Mouse (Mus musculus): Measurements from ENCODE around the gene Sp100. TPM values are rescaled to one million over a fixed set of nuclear protein-coding genes. Genes with fewer than 3 reads are reported as not detected.
"Not testable (repeated sequence)": the region's sequence is repeated elsewhere in the genome, so short reads cannot be mapped to it uniquely, and the experiment has no call there.

Sp100 gene
- total RNA-seq (2014; rRNA removed) (2.2 TPM in 1 of 2 replicates, not detected in the other), polyA plus RNA-seq (2015; fragmentation: Nextera tagmentation; extraction: Ambion mirVana) (0.87 and 1.1 TPM in 2 replicates)

GRCm38 (mm10) chr1:85649881-85650280 is at the start of gene Sp100:
Sp100 (plus strand) TSS chr1:85649988.
- H3K36me3 ChIP-seq (ENCODE audit: insufficient read depth, low read length); H3K4me1 ChIP-seq (ENCODE audit: insufficient read depth, low read length); DNase-seq (ENCODE audit: low spot score); H3K9me3 ChIP-seq (ENCODE audit: low read length); H3K9ac ChIP-seq (replicated peaks; ENCODE audit: low read length, poor library complexity, severe bottlenecking); ATAC-seq (ENCODE audit: low FRiP score); H3K27ac ChIP-seq (ENCODE audit: low read depth, low read length); H3K4me3 ChIP-seq (ENCODE audit: low read depth, low read length); H3K4me2 ChIP-seq (ENCODE audit: low read depth, low read length, poor library complexity, severe bottlenecking); H3K27me3 ChIP-seq (ENCODE audit: insufficient read depth, low read length): not testable (repeated sequence)
- WGBS: 83% methylated on average over 5 of the region's 6 CpGs

GRCm38 (mm10) chr1:85600078-85600477 is 49.7 kb upstream of the Sp100 start, which contains the start of gene Sp140:
Sp140 (plus strand) TSS chr1:85600378.
- H3K9me3 ChIP-seq (ENCODE audit: low read length); H3K9ac ChIP-seq (replicated peaks; ENCODE audit: low read length, poor library complexity, severe bottlenecking); H3K27me3 ChIP-seq (ENCODE audit: insufficient read depth, low read length); H3K4me2 ChIP-seq (ENCODE audit: low read depth, low read length, poor library complexity, severe bottlenecking); H3K4me1 ChIP-seq (ENCODE audit: insufficient read depth, low read length); H3K27ac ChIP-seq (ENCODE audit: low read depth, low read length); DNase-seq (ENCODE audit: low spot score); ATAC-seq (ENCODE audit: low FRiP score); H3K4me3 ChIP-seq (ENCODE audit: low read depth, low read length); H3K36me3 ChIP-seq (ENCODE audit: insufficient read depth, low read length): not testable (repeated sequence)
- WGBS: no CpG with 5 or more reads among the region's 5 CpGs

DNA sequence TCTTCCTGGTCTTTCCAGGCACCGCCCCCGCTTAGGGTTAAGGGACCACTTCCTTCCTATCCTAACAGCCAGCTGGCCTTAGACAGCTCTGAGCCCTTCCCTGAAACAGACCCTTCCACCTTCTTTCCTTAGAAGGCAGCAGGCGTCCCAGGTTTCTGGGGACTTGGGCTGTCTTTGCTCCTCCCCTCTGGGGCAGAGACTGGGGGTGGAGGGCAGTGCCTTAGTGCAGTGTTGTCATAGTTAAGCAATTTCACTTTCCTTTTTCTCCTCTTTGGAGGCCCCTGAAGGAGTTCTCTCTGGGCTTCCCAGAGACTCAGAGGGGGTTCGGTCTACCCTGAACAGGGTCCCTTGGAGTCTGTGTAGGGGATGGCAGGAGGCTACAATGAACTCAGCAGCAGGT is 49.0 kb upstream of the Sp100 start:
- H3K9me3 ChIP-seq (ENCODE audit: low read length); H3K27me3 ChIP-seq (ENCODE audit: insufficient read depth, low read length); H3K4me3 ChIP-seq (ENCODE audit: low read depth, low read length); DNase-seq (ENCODE audit: low spot score); H3K36me3 ChIP-seq (ENCODE audit: insufficient read depth, low read length); H3K27ac ChIP-seq (ENCODE audit: low read depth, low read length); H3K4me2 ChIP-seq (ENCODE audit: low read depth, low read length, poor library complexity, severe bottlenecking); ATAC-seq (ENCODE audit: low FRiP score); H3K9ac ChIP-seq (replicated peaks; ENCODE audit: low read length, poor library complexity, severe bottlenecking); H3K4me1 ChIP-seq (ENCODE audit: insufficient read depth, low read length): not testable (repeated sequence)
- 57% methylated on average over 4 of the region's 4 CpGs for WGBS

DNA sequence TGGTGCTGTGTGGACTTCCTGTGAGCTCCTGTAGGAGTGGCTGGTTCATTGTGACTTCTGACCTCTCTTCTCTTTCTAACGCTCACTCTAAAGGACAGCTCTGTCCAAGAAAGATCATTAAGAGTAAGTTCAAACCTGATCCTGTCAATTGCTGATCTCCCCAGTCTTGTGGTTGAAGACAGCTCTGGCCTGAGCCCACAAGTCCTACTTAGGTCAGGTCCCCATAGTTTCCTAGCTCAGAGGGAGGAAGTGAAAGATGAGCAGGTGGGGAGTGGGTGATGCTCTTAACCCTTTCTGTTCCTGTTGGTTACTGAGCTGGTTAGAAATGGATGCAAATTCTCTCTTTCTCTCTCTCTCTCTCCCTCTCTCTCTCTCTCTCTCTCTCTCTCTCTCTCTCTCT is 45.4 kb upstream of the Sp100 start:
- H3K9me3 ChIP-seq (ENCODE audit: low read length); DNase-seq (ENCODE audit: low spot score); H3K27ac ChIP-seq (ENCODE audit: low read depth, low read length); ATAC-seq (ENCODE audit: low FRiP score); H3K4me1 ChIP-seq (ENCODE audit: insufficient read depth, low read length); H3K4me3 ChIP-seq (ENCODE audit: low read depth, low read length); H3K36me3 ChIP-seq (ENCODE audit: insufficient read depth, low read length); H3K9ac ChIP-seq (replicated peaks; ENCODE audit: low read length, poor library complexity, severe bottlenecking); H3K4me2 ChIP-seq (ENCODE audit: low read depth, low read length, poor library complexity, severe bottlenecking); H3K27me3 ChIP-seq (ENCODE audit: insufficient read depth, low read length): not testable (repeated sequence)
- no CpG with 5 or more reads among the region's 1 CpGs for WGBS

GRCm38 (mm10) chr1:85608361-85608760 is 41.4 kb upstream of the Sp100 start:
- not testable (repeated sequence) for H3K9ac ChIP-seq (replicated peaks; ENCODE audit: low read length, poor library complexity, severe bottlenecking); H3K4me1 ChIP-seq (ENCODE audit: insufficient read depth, low read length); H3K27ac ChIP-seq (ENCODE audit: low read depth, low read length); ATAC-seq (ENCODE audit: low FRiP score); H3K4me3 ChIP-seq (ENCODE audit: low read depth, low read length); H3K27me3 ChIP-seq (ENCODE audit: insufficient read depth, low read length); DNase-seq (ENCODE audit: low spot score); H3K36me3 ChIP-seq (ENCODE audit: insufficient read depth, low read length); H3K4me2 ChIP-seq (ENCODE audit: low read depth, low read length, poor library complexity, severe bottlenecking); H3K9me3 ChIP-seq (ENCODE audit: low read length)
- 84% methylated on average over 3 of the region's 4 CpGs for WGBS

DNA sequence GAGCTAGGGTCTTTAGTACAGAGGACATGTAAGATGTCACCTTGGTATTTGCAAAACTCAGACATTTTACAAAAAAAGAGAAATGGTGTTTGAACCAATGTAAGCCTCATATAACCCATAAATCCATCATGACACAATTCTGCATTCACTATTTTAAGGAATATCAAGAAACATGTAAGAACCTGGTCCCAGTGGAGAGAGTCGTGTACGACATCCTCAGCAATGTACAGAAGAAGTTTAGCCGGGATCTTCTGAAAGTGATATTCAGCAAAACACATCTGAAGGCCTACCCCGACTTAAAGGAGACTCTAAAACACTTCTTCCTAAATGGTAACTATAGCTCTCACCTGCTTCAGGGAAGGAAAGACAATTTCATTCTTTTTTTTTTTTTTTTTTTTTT is 39.2 kb upstream of the Sp100 start:
- not testable (repeated sequence) for H3K4me1 ChIP-seq (ENCODE audit: insufficient read depth, low read length); H3K9ac ChIP-seq (replicated peaks; ENCODE audit: low read length, poor library complexity, severe bottlenecking); H3K36me3 ChIP-seq (ENCODE audit: insufficient read depth, low read length); H3K27me3 ChIP-seq (ENCODE audit: insufficient read depth, low read length); H3K4me3 ChIP-seq (ENCODE audit: low read depth, low read length); H3K27ac ChIP-seq (ENCODE audit: low read depth, low read length); H3K4me2 ChIP-seq (ENCODE audit: low read depth, low read length, poor library complexity, severe bottlenecking); H3K9me3 ChIP-seq (ENCODE audit: low read length); DNase-seq (ENCODE audit: low spot score); ATAC-seq (ENCODE audit: low FRiP score)
- WGBS: no CpG with 5 or more reads among the region's 4 CpGs

GRCm38 (mm10) chr1:85615096-85615495 is 34.7 kb upstream of the Sp100 start:
- 92% methylated on average over 3 of the region's 3 CpGs for WGBS
- H3K9me3 ChIP-seq (ENCODE audit: low read length); ATAC-seq (ENCODE audit: low FRiP score): not testable (repeated sequence)

DNA sequence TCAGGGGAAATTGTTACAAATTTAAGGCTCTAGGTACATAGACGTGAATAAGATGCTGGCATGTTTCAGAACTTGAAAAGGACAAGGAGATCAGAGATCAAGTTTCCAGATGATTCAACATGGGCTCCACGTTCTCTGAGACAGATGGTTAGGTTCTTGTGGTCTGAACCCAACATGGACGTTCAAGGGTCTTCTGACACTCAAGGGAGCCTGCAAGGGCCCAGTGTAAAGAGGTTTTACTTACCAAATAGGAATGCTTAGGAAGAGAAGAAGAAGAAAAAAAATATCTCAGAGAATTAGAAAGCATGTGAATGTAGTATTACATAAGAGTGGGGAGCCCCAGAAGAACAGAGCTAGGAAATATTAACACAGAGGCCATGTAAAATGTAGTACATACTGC is 34.0 kb upstream of the Sp100 start:
- H3K36me3 ChIP-seq (ENCODE audit: insufficient read depth, low read length); H3K4me1 ChIP-seq (ENCODE audit: insufficient read depth, low read length); DNase-seq (ENCODE audit: low spot score); H3K27me3 ChIP-seq (ENCODE audit: insufficient read depth, low read length); H3K4me3 ChIP-seq (ENCODE audit: low read depth, low read length); H3K27ac ChIP-seq (ENCODE audit: low read depth, low read length); H3K4me2 ChIP-seq (ENCODE audit: low read depth, low read length, poor library complexity, severe bottlenecking); H3K9me3 ChIP-seq (ENCODE audit: low read length); H3K9ac ChIP-seq (replicated peaks; ENCODE audit: low read length, poor library complexity, severe bottlenecking); ATAC-seq (ENCODE audit: low FRiP score): not testable (repeated sequence)
- WGBS: 56% methylated on average over 3 of the region's 3 CpGs

More at GRCm38 (mm10) chr1:85615096-85615495, 34.7 kb upstream of the Sp100 start:
- not testable (repeated sequence) for H3K4me3 ChIP-seq (ENCODE audit: low read depth, low read length); H3K27ac ChIP-seq (ENCODE audit: low read depth, low read length); H3K9ac ChIP-seq (replicated peaks; ENCODE audit: low read length, poor library complexity, severe bottlenecking); DNase-seq (ENCODE audit: low spot score); H3K36me3 ChIP-seq (ENCODE audit: insufficient read depth, low read length); H3K4me2 ChIP-seq (ENCODE audit: low read depth, low read length, poor library complexity, severe bottlenecking); H3K4me1 ChIP-seq (ENCODE audit: insufficient read depth, low read length); H3K27me3 ChIP-seq (ENCODE audit: insufficient read depth, low read length)

DNA sequence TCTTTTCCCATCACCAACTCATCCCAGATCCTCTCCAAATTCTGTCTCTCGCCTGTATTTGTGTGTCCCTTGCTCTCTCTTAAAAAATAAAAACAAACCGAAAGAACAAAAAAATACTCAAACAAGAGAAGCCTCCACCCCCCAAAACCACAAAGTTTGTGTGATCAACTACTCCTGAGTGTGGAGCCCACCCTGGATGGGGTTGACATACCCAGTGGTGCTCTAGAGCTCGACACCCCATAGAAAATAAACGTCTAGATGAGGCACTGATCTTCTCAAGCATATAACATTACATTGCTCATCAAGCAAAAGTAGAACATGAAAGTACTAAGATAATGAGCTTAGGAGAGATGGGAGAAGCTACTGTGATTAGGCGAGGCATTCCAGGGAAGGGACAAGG is 32.6 kb upstream of the Sp100 start:
- not testable (repeated sequence) for H3K36me3 ChIP-seq (ENCODE audit: insufficient read depth, low read length); ATAC-seq (ENCODE audit: low FRiP score); H3K4me3 ChIP-seq (ENCODE audit: low read depth, low read length); H3K27ac ChIP-seq (ENCODE audit: low read depth, low read length); H3K9ac ChIP-seq (replicated peaks; ENCODE audit: low read length, poor library complexity, severe bottlenecking); H3K4me1 ChIP-seq (ENCODE audit: insufficient read depth, low read length); H3K27me3 ChIP-seq (ENCODE audit: insufficient read depth, low read length); H3K9me3 ChIP-seq (ENCODE audit: low read length); H3K4me2 ChIP-seq (ENCODE audit: low read depth, low read length, poor library complexity, severe bottlenecking); DNase-seq (ENCODE audit: low spot score)
- 67% methylated on average over 4 of the region's 5 CpGs for WGBS
